In genomic region chr9:121898245-121898644, GRCm38 (mm10) we compare ENCODE assay signal across 13 mouse cellular contexts. TPM values are rescaled to one million over a fixed set of nuclear protein-coding genes. Genes with fewer than 3 reads are reported as not detected.
DNase-seq lines count a peak whose midpoint lies in the region; ATAC-seq and TF ChIP-seq lines count a peak whose summit lies in the region.
"Had no signal": no experiment of that assay in that cellular context is flagged by ENCODE, and none has a peak within 500 bp of the region (broad histone marks: within the 10 kb centered on the region; RNA-seq: fewer than 3 reads in every experiment).

TSS of gene Ackr2 (plus strand) at chr9:121898355.

- TF ChIP-seq CTCF in stomach, postnatal 0 days (IDR thresholded peaks at IDR 0.05; ENCODE audit: low read depth), result no peak

- DNase-seq in heart, postnatal 4 days, result peak; percentile 17
- no peak for DNase-seq in heart, postnatal 36 days
- peak; percentile 41 for DNase-seq in testis, postnatal 10 days (ENCODE audit: low spot score)
- no peak for DNase-seq in testis, postnatal 14 days (ENCODE audit: low spot score)
- DNase-seq in stomach, postnatal 0 days (ENCODE audit: low spot score), result no peak
- no peak for DNase-seq in cerebellum, adult 11-12 months
- DNase-seq: cerebellum, adult 8-10 months; left cerebral cortex, postnatal 4 days had no signal

- no peak for ATAC-seq in lung, embryonic 15.5 days (ENCODE audit: borderline replicate concordance, extremely low read depth, low FRiP score, low TSS enrichment)
- ATAC-seq in stomach, postnatal 0 days (ENCODE audit: low FRiP score, low TSS enrichment), result no peak

- TF ChIP-seq EP300 in stomach, postnatal 0 days (optimal IDR thresholded peaks at IDR 0.05), result no peak

- 71% methylated on average over 9 of the region's 9 CpGs for WGBS in lung, embryonic 15.5 days
- 81% methylated on average over 9 of the region's 9 CpGs for WGBS in stomach, postnatal 0 days

- no peak within 1 kb of the TSS for H3K4me2 ChIP-seq in lung, embryonic 15.5 days
- no peak within 1 kb of the TSS for H3K4me2 ChIP-seq in stomach, postnatal 0 days (replicated peaks; ENCODE audit: low read depth)
- H3K4me2 ChIP-seq: hindbrain, embryonic 15.5 days had no signal

- no peaks in the 10 kb centered on the region for H3K36me3 ChIP-seq in lung, embryonic 15.5 days
- no peaks in the 10 kb centered on the region for H3K36me3 ChIP-seq in stomach, postnatal 0 days (ENCODE audit: control insufficient read depth, insufficient read depth, low read length)
- H3K36me3 ChIP-seq: heart, embryonic 10.5 days; hindbrain, embryonic 15.5 days had no signal

- peaks cover 12% of the 10 kb centered on the region for H3K4me1 ChIP-seq in lung, embryonic 15.5 days
- H3K4me1 ChIP-seq in stomach, postnatal 0 days (replicated peaks; ENCODE audit: control insufficient read depth, insufficient read depth), result no peaks in the 10 kb centered on the region
- H3K4me1 ChIP-seq: hindbrain, embryonic 15.5 days had no signal

- no peaks in the 10 kb centered on the region for H3K9me3 ChIP-seq in lung, embryonic 15.5 days
- no peaks in the 10 kb centered on the region for H3K9me3 ChIP-seq in stomach, postnatal 0 days (ENCODE audit: control insufficient read depth, low read length)
- H3K9me3 ChIP-seq: heart, embryonic 10.5 days; hindbrain, embryonic 15.5 days had no signal

- 0 out of 2 replicates have a peak within 1 kb of the TSS, but pooled peaks have one; percentile 15 for H3K27ac ChIP-seq in lung, embryonic 15.5 days
- H3K27ac ChIP-seq in stomach, postnatal 0 days (replicated peaks), result peak within 1 kb of the TSS; percentile 65
- H3K27ac ChIP-seq: heart, embryonic 10.5 days; hindbrain, embryonic 15.5 days; layer of hippocampus, adult 2 months had no signal

- H3K27me3 ChIP-seq in lung, embryonic 15.5 days, result no peaks in the 10 kb centered on the region
- H3K27me3 ChIP-seq in stomach, postnatal 0 days (ENCODE audit: control insufficient read depth, insufficient read depth, low read length), result no peaks in the 10 kb centered on the region
- H3K27me3 ChIP-seq: hindbrain, embryonic 15.5 days had no signal

- intact Hi-C loops in heart, postnatal 36 days (cut with DNase I), result no loop called here

- no peak within 1 kb of the TSS for H3K9ac ChIP-seq in lung, embryonic 15.5 days
- no peak within 1 kb of the TSS for H3K9ac ChIP-seq in stomach, postnatal 0 days (ENCODE audit: low read length)
- H3K9ac ChIP-seq: hindbrain, embryonic 15.5 days had no signal

- H3K4me3 ChIP-seq in lung, embryonic 15.5 days, result no peak within 1 kb of the TSS
- no peak within 1 kb of the TSS for H3K4me3 ChIP-seq in stomach, postnatal 0 days (ENCODE audit: low read depth, low read length)
- H3K4me3 ChIP-seq: heart, embryonic 10.5 days; hindbrain, embryonic 15.5 days; layer of hippocampus, adult 2 months had no signal

RNA-seq across cellular contexts. Expression of gene Ackr2, which starts in this region (rescaled TPM):
- total RNA-seq in heart, postnatal 4 days (2021), result 1 to 10 TPM; 3.1 to 5.8 TPM
- 1 to 10 TPM; 1.6 to 1.9 TPM for total RNA-seq in heart, postnatal 36 days (2021)
- 1.1 and 1.3 TPM in 2 replicates for polyA plus RNA-seq in lung, embryonic 15.5 days (2015; fragmentation: Nextera tagmentation; extraction: Ambion mirVana)
- polyA plus RNA-seq in stomach, postnatal 0 days (2015; fragmentation: Nextera tagmentation; extraction: Ambion mirVana), result 0.28 and 0.35 TPM in 2 replicates
- total RNA-seq: megakaryocyte progenitor cell, adult 5-6 weeks had no signal

Comparison
In these comparisons a context has a peak if more than half of its experiments do, and no peak if none do; other contexts are left out.
1. DNase-seq: peak in heart, postnatal 4 days (single experiment) and testis, postnatal 10 days (single experiment); none in heart, postnatal 36 days (0 of 2), testis, postnatal 14 days (single experiment), stomach, postnatal 0 days (single experiment) and cerebellum, adult 11-12 months (single experiment).